Comparison of ENCODE assay signal across 14 mouse cellular contexts in genomic region chr14:73700256-73700655, GRCm38 (mm10). TPM values are rescaled to one million over a fixed set of nuclear protein-coding genes. Genes with fewer than 3 reads are reported as not detected.
A peak's percentile ranks its signal among the peaks of the same experiment; 100 is the strongest.
DNase-seq lines count a peak whose midpoint lies in the region; ATAC-seq lines count a peak whose summit lies in the region.
"Had no signal": no experiment of that assay in that cellular context is flagged by ENCODE, and none has a peak within 500 bp of the region (broad histone marks: within the 10 kb centered on the region; RNA-seq: fewer than 3 reads in every experiment).

No protein-coding gene starts in this region.

- peak; percentile 21 to 22 for DNase-seq in cerebellum, postnatal 10 days
- DNase-seq in cerebellum, adult 18-20 months, result no peak
- peak; percentile 14 to 16 for DNase-seq in kidney, postnatal 4 days
- peak; percentile 20 for DNase-seq in 416B (ENCODE audit: low read depth)
- DNase-seq in embryo, embryonic 11.5 days (ENCODE audit: low read depth, low spot score), result peak; percentile 3
- no peak for DNase-seq in urinary bladder, adult 2 months (ENCODE audit: low spot score)
- DNase-seq: B cell, adult 2 months had no signal

- H3K36me3 ChIP-seq in kidney, embryonic 16.5 days (ENCODE audit: insufficient read depth, low read length), result no peaks in the 10 kb centered on the region
- H3K36me3 ChIP-seq: stomach, embryonic 15.5 days had no signal

- H3K9me3 ChIP-seq in kidney, embryonic 16.5 days (ENCODE audit: low read length), result no peaks in the 10 kb centered on the region
- H3K9me3 ChIP-seq: stomach, embryonic 15.5 days had no signal

- WGBS in kidney, embryonic 16.5 days, result 58% methylated on average over 1 of the region's 1 CpGs

- no peak overlapping the region for H3K4me2 ChIP-seq in kidney, embryonic 16.5 days (replicated peaks; ENCODE audit: low read depth, low read length)
- H3K4me2 ChIP-seq: stomach, embryonic 15.5 days had no signal

- no peak overlapping the region for H3K9ac ChIP-seq in kidney, embryonic 16.5 days (replicated peaks; ENCODE audit: low read length)
- H3K9ac ChIP-seq: stomach, embryonic 15.5 days had no signal

- H3K4me3 ChIP-seq in kidney, embryonic 16.5 days (ENCODE audit: low read length), result no peak overlapping the region
- H3K4me3 ChIP-seq: myocyte; stomach, embryonic 15.5 days had no signal

- H3K4me1 ChIP-seq in kidney, embryonic 16.5 days (ENCODE audit: insufficient read depth, low read length), result no peaks in the 10 kb centered on the region
- H3K4me1 ChIP-seq: stomach, embryonic 15.5 days had no signal

- no peak overlapping the region for H3K27ac ChIP-seq in kidney, embryonic 16.5 days (ENCODE audit: low read length)
- H3K27ac ChIP-seq: stomach, embryonic 15.5 days had no signal

- no peak for ATAC-seq in kidney, embryonic 16.5 days (ENCODE audit: low FRiP score, low TSS enrichment)
- ATAC-seq in monocyte, adult 5-6 weeks (replicated peaks; ENCODE audit: insufficient number of reproducible peaks, low FRiP score, low TSS enrichment, poor library complexity, severe bottlenecking), result no peak

- H3K27me3 ChIP-seq in kidney, embryonic 16.5 days (ENCODE audit: insufficient read depth, low read length), result no peaks in the 10 kb centered on the region
- H3K27me3 ChIP-seq: stomach, embryonic 15.5 days had no signal

RNA-seq across cellular contexts. Expression of gene Gm21750, which starts 39.2 kb away (rescaled TPM):
- polyA plus RNA-seq in kidney, embryonic 16.5 days (2015; fragmentation: Nextera tagmentation; extraction: Ambion mirVana), result not detected in 2 replicates
- total RNA-seq in monocyte, adult 5-6 weeks (2017), result 0.85 TPM in 1 of 3 replicates, not detected in the others
- polyA plus RNA-seq in urinary bladder, adult 2 months (2012; rRNA removed), result not detected in 2 replicates
- total RNA-seq: adrenal gland, postnatal 36 days; heart, postnatal 14 days had no signal
- polyA plus RNA-seq: limb, embryonic 11.5 days; myocyte; stomach, embryonic 15.5 days had no signal

Comparison
In these comparisons a context has a peak if more than half of its experiments do, and no peak if none do; other contexts are left out.
1. DNase-seq: peak in cerebellum, postnatal 10 days (2 of 2), kidney, postnatal 4 days (2 of 2), 416B (single experiment) and embryo, embryonic 11.5 days (single experiment); none in cerebellum, adult 18-20 months (0 of 2) and urinary bladder, adult 2 months (single experiment).